Mouse (Mus musculus): Measurements from ENCODE around the gene Gpd2.

Gpd2 gene

DNA sequence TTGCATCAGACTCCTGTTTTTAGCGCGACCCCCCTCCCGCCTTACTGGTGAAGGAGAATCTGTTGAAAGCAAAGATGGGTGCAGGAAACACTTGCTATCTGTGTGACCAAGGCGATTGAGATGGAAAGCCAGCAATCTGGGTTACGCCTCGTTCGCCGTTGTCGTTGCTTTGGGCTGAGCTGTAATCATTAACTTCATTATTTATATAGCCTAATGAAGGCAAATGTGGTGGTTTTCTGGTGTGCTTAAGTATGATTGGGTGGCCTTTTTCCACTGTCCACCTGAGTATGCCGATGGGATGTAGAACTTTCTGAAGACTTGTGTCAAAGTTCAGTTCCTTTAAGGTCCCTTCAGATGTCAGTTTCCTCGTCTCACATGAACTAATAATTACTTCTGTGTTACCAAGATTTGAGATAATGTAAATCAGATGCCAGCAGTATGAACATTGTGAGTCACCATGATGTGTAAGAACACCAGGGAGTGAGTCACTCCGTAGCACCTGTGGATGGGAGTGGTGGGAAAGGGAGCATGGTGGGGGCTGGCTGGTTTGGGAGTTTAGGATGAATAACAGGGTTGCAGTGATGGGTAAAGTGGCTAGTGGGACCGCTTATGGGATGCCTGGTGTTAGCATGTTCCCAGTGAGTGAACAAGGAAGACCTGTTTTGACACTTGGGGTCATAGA, 14.3 kb downstream of the Gpd2 start:
- no peak for DNase-seq

DNA sequence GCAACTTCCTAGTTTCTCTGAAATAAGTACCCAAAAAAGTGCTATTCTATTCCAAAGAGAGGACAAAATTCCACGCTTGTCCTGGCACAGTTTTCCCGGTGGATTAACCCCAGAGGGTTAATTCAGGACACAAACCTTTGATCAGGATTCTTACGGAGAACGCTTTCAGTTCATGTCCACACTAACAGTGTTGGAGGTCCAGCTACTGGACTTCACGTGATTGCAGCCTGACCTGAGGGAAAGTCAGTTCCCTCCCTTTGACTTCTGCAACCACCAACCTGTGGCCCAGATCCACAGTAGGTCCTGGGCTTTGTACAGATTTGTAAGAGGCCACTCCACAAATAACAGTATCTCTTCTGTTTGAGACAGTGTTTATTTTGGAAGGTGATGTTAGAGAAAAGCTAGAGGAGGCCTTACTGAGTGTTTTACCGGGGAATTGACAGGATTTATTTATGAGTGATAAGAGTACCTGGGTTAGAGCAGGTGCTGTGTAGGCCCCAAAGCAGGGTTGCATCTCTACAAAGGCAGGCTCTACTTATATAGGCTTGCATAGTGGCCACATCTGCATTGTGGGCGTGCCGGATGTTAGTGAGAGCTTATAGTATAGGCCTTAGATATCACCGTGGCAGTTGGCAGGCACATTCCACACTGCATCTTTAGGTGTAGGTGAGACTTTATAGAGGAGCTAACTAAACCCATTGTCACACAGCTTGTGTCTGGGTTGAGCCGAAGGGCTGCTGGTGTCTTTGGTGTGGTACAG, 15.3 kb downstream of the Gpd2 start:
- peak; percentile 38 for DNase-seq

DNA sequence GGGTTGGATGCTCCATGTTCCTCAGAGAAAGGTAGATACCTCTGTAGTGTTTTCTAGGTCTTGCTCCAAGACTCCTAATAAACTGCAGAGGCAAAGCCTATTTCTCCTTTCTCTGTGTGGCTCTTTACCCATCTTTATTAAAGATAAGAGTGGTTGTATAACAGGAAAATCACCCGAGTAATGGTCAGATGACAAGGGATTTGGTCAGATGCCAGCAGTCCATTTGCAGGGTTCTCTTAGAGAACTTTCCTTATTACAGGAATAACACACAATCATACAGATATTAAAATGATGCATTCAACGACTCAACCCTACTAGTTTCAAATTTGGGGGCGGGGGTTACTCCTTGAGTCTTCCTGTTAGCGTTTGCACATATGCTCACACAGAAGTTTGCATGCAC, 16.8 kb downstream of the Gpd2 start:
- peak; percentile 16 for DNase-seq

DNA sequence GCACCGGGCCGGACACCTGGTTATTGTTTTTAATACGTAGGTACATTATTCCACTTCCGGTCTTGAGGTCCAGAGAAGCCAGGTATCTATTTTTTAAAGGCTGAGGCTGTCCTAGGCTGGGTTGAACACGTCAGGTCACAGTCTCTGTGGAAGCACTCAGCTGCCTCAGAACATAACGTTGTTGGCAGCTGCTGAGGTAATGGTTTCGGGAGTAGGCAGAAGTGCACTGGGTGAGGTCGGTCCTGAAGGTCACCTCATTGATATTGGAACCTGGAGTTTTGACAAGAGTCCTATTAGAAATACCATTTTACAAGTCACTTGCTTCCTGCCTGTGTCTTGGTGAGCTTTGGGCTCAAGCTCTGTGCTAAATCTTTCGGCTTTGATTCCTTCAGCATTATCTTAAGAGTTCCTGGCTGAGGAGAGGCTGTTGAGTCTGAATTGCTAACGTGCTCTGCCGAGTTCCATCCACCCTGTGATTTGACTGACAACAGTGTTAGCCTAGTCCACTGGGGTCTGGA, 17.8 kb downstream of the Gpd2 start:
- no peak for DNase-seq

DNA sequence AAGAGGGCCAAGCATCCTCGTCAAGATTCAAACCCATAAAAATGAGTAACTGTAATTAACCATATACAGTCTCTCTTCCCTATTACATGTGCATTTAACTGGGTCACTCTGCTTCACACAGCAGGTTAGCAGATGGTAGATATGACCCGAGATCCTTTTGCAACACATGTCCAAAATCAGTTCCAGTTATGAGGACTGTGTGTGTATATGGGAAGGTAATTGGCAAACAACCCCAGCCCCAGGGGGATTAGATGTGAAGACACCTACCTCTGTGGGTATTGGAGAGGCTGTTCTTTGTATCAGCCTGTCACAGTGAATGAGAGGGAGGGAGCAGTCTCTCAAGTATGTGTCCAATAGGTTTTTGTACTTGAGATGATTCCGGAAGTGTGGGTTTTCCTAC, 18.4 kb downstream of the Gpd2 start:
- no peak for DNase-seq

DNA sequence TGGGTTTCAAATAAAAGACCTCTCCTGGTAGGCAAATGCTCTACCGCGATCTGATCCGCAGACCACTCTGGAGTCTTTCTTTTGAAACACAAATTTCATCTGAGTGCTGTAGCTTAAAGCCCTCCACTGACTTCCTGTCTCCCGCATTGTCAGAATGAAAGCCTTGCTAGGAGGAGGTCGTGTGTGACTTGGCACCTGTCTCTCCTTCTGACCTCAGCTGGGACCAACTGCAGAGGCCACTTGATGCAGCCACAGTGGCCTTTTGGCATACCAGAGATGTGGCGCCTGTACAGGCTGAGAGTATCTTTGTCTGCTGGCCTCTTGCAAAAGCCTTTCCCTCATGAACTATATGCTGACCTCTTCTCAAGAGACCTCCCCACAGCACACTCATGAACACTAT, 19.0 kb downstream of the Gpd2 start:
- DNase-seq = no peak

DNA sequence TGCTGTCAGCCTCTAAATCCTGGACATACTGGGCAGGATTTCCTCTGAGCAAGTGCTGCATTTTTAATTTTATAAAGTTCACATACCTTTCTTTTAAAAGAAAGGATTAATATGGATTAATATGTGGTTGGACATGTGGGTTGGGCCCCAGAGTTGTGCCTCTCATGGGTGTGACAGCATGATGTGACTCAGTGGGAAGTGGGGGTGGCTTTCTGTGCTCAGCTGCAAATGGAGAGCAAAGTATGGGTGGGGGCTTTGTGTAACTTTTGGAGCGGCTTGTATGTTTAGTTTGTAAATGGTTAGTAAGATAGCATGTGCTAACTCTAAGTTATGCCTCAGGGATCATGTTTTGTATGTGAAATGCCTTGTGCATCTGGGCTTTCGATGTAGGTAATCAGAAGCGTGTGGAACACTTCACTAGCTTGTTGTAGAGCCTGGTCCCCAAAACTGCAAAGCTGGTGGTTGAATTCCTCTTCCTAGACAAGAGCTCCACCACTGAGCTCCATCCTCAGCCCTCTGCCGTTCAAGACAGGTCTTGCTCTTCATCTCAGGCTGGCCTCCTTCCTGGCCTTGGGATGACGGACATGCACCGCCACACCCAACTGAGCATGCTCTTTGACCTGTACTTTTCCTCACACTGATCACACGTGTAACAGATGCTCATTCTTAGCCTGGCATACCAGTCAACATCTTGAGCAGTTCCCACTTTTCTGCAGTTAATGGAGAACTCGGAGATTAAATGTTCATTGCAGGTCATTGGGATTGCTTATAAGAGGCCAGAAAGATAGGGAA, 24.0 kb downstream of the Gpd2 start:
- DNase-seq = peak; percentile 12

DNA sequence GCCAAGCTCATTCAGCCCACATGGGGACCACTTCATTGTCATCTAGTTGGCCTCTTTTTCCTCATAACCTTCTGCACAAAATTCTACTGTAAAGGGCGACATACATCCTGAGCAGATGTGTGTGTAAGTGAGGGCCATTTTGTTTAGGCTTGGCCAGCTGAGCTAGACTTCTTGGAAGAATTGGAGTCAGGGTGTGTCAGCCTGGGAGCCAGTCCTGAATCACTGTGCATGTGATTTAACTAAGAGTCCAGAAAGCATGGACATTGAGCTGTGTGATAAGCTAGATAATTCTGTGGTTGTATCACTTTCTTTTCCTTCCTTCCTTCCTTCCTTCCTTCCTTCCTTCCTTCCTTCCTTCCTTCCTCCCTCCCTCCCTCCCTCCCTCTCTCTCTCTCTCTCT, 26.0 kb downstream of the Gpd2 start:
- no peak for DNase-seq

DNA sequence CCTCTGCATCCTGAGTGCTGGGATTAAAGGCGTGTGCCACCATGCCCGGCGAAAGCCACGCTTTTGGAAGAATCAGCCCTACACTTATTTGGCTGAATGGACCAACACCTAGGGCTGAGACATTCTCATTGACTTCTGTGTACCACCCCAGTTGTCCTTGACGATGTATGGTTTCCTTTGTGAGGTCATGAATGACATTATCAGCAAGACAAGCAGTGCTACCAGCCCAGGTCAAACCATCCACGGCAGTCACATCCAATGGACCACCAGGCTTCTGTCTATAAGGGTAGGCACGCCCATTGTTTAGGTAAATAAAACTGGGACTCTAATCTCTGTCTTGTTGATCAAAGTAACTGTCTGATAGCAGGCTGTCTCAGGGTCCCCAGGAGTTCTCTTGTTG, 27.5 kb downstream of the Gpd2 start:
- DNase-seq = no peak

DNA sequence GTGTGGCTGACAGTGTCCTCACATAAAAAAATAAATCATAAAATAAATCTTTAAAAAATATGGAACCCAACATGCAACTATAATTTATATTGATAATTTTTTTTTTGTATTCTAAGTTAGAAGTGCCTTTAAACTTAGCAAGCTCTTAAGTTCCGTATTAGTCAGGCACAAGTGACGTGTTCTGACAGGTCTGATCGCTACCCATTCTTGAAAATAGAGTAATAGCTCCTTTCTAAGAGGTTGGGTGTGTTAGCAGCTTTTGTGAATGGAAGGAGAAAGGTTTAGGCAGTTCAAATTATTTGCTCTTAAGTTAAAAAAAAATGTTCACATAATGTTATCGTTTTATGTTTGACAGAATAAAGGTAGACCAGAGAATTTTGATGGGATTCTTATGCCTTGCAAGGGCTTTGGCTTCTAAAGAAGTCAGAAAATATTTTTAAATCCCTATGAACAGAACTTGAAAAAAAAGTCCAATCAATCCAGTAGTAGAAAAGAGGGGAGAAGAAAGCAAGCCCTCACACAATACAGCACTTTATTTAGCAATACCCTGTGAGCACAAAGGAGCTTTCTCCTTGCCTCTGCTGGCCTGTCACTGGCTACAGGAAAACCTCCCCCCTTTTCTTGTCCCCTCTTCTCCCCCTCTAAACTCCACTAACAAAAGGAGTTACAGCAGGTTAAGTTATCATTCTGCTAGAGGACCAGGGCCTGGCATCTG, 29.4 kb downstream of the Gpd2 start:
- DNase-seq = no peak

DNA sequence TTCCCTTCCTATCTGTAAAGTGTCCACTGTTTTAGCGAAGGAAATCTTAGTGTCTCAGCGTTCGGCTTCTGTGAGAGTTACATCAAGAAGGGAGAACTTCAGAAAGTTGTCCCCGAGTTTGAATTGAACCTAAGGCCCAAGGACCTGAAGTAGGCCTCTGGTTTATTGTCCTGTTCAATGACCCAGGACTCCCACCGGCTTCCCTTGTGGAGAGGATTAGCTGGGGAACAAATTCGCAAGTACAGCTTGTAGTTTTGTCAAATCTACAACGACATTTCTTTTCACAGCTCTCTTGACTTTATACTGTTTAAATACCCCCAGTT, 29.9 kb downstream of the Gpd2 start:
- DNase-seq = no peak

DNA sequence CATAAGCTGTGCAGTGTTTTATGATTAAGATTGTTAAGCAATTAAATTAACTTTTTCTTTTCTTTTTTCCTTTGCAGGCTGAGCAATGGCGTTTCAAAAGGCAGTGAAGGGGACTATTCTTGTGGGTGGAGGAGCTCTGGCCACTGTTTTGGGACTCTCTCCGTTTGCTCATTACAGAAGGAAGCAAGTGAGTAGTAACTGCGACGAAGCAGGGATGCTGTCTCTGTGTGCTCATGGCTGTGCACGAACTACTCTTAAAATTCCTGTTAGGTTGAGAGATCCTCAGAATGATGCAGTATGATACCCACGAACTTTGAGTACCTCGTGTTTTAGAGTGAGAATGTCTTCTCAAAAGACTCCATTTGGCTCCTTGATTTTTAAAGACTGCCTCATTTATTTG, 30.5 kb downstream of the Gpd2 start:
- DNase-seq = no peak

DNA sequence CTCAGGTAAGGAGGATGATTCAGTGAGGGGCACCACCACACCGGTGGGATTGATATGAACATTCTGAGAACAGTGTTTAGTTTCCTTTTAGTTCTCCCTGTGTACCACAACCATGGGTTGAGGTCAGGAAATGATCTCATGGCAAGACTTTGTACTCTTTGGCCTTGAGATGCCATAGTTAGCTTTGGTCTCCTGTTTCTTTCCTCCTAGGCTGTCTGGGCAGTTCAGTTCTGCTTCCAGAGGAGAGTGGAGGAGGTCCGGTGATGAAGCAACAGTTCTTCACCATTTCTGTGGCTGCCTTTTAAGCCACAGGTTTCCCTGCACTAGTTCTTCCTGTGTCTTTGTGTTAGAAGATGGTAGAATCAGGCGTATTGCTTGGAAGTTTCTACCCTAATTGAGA, 31.4 kb downstream of the Gpd2 start:
- no peak for DNase-seq

DNA sequence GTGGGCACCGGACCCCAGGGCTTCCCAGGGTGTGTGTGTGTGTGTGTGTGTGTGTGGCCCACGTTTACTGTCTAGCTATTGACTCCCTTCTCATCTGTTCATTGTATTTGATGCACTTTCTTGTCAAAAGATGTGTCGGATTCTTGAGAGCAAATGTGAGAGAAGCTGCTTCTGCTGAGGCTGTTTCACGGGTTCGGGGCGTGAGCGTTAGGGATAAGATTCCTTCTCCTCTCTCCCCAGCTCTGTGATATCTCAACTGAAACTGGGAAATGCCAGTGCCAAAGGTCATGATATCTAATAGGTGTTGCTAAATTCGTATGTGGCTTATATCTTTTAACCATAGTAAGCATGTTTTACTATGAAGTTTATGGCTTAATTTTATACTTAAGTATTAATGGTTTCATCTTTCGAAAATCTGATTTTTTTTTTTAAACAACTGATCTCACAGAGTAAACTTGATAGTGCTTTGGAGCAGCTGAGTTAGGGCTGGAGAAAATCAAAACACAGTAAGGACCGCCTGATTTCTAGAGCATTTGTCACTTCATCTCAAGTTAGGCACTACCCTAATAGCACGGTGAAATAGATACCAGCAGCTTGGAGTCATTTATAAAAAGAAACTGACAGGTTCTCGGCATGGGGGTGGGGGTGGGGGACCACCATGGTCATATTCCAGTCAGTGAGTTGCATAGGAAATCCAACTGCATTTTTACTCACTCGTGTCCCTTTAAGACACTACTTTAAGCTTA, 32.4 kb downstream of the Gpd2 start:
- no peak for DNase-seq

DNA sequence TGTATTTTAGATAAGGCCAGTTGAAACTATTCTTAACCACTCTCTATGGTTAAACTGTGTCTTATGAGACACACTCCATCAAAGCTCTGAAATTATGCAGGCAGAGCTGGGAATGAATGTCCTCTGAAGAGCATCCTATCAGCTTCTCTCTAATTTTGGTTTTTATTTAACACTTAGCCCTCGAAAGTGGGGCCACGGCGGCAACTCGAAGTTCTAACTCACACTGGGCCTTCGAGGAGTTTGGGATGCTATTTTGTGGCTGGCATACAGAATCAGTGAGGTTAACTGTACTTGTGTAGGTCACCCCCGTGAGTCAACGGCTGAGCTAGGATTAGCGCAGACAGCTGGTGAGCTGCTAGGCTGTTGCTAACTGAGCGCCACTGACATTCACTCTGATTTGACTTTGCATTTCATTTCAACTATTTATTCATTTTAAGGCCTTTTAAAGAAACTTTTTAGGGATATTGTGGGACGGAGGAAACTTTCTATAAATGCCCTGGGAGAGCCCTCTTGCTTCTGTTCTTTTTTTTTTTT, 42.8 kb downstream of the Gpd2 start:
- DNase-seq = no peak

DNA sequence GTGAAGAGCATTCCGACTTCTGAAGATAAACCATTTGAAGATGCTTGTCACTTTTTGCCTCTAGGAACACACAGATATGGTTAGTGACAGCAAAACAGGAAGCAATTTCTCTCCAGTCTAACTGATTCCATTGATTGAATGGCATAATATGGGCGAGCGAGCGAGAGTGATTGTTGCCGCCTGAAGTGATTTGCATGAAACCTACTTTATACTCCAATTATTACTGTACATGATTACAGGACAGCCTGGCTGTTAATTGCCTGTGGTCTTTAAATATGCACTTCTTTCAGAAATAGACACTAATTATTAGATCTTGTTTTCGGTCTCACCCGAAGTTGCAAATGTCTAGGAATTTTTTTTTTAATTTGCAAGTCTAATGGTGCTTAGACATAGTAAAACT, 46.4 kb downstream of the Gpd2 start:
- no peak for DNase-seq

DNA sequence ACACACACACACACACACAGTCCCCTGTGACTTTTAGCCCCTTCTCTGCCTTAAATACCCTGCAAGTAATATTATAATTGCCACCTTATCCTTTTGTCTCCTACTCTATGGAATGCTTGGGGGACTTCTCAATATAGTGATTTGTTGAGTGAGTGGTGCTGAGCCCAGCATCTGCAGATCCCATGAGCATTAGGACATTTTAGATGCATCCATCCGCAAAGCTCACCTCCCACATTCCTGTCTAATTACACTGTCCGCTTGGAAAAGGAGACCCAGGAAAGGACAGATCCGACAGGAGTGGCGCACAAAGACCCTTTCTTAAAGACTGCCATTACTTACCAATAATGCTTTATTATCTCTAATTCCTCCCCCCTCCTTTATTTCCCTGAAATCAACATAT, 47.8 kb downstream of the Gpd2 start:
- DNase-seq = no peak

DNA sequence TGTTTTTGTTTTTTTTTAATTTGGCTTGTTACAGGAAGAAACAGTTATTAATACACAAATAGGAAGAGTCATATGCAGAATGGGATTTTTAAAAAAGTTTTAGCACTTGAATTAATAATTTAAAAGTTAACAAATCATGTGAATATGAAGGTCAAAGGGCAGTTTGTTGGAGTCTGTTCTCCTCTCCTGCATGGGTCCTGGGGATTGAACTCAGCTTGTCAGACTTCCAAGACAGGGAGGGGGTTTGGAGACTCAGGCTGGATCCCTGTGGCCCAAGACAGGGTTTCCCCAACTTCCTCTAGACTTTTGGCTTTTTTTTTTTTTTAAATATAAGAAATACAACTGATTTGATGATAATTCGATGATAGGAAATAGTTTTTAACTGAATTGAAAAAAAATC, 50.6 kb downstream of the Gpd2 start:
- DNase-seq = no peak

DNA sequence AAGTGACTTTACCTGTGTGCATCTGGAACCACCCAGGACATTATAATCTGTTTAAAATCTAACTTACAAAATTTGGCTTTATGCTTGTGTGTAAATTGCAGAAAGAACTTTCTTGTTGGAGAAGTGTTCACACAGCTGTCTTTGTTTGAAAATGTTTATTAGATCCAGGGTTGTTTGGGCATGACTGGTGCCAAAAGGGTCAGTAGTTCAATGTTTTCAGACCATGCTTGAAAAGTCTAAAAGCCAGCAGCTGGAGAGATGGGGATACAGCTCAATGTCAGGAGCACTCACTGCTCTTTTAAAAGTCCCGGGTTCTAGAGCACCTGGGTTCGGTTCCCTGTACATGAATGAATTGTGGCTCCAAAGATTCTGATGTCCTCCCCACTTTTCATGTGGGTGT, 56.1 kb downstream of the Gpd2 start:
- no peak for DNase-seq

DNA sequence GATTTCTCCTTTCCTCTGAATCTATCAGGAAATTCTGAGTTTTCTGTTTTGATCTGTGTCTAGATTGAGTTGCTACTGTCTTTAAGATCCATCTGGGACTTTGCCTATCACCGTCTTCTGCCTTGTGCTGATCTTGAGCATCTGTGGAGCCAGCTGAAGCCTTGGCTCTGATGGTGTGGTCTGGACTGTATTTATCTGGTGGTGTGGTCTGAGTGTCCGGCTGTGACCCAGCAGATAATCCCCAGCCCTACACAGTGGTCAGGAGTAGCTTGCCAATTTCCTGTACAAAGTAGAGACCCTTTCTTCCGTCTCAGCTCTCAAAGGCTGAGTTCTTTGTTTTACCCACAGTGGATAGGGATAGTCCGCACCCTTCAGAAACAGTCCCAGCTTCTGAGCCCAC, 58.6 kb downstream of the Gpd2 start:
- DNase-seq = no peak

DNA sequence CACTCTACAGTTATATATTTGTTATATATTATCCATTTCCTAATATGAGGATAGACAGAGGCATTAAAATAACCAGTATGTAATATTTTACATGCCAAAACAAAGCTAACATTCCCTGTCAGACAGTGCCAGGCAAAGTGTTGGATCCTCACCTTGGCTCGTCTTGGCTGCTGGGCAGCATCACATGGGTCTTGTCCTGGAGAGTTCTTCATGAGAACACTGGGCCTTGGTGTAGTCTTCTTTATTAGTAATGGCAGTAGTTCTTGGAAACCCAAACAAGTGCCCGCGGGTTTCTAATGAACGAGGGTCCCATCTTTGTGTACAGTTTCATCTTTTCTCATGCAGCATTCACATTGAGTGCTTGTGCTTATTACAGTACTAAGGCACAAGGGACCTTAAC, 59.8 kb downstream of the Gpd2 start:
- no peak for DNase-seq

DNA sequence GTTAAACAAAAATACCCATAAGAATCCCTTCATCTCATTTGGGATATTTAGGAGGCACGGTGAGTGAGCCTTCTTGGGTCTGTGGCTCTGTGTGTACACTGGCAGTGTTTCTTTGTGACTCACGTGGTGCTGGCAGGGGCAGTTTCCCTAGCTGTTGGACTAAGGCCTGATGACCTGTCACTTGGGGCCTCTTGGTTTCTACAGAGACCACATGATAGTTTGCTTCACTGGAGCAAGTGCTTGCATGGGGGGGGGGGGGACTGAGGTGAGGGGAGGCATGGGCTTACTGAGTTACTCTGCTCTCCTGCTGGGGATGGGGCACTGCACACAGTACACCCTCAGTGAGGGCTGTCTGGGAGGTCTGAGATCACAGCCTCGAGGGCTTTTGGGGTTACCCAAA, 64.1 kb downstream of the Gpd2 start:
- peak; percentile 10 for DNase-seq

Data from kidney, postnatal 10 days (tissue).